Mouse (Mus musculus) retina, postnatal 7 days (tissue): ENCODE results near the gene Bloc1s1.

Source experiments
- DNase-seq: peaks from one replicate; pipeline ENCODE4 v3.0.0-alpha.2; 2012; ENCODE audit warnings: low read depth, low spot score

The Bloc1s1 gene

GRCm38 (mm10) chr10:128923935-128924334 is at the start of gene Bloc1s1:
Bloc1s1 (minus strand) TSS chr10:128924035.
- DNase-seq, result no peak

GRCm38 (mm10) chr10:128972841-128973240 is 49.0 kb upstream of the Bloc1s1 start:
- DNase-seq, result no peak

GRCm38 (mm10) chr10:128970740-128971250 is 47.0 kb upstream of the Bloc1s1 start:
- no peak for DNase-seq

DNA sequence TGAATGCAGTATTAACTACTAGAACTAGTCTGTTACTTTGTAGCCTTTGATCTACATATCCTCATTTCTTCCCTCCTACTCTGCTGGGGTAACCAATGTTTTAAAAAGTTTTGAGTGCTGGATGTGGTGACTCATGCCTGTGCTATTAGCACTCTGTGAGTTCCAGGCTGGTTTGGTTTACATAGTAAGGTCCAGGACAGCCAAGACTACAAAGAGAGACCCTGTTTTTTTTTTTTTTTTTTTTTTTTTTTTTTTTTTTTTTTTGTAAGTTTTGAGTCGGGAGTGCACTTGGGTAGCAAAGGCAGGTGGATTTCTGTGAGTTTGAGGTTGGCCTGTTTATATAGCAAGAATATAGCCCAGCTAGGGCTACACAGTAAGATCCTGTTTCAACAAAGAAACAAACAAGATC is 44.5 kb upstream of the Bloc1s1 start:
- no peak for DNase-seq

- DNase-seq, result no peak
These were observed 42.0 kb upstream of the Bloc1s1 start for GRCm38 (mm10) chr10:128965871-128966270.

DNA sequence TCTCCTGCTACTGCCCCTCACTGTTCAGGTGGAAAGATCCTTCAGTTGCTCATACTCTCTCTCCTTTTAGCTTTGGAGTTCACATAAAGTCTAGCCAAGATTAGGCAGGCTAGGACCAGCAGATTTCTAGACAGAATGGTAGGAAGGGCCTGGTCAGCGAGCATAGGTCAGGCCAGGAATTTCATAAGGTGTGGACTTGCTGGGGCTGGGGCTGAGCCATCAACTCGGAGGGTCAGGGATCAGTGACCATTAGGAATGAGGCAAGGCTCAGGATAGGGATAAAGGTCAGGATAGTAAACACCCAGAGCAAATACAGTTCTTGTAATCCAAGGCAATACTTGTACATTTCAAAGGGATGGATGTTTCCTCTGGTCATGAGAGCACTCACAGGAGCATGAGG is 41.1 kb upstream of the Bloc1s1 start:
- no peak for DNase-seq

DNA sequence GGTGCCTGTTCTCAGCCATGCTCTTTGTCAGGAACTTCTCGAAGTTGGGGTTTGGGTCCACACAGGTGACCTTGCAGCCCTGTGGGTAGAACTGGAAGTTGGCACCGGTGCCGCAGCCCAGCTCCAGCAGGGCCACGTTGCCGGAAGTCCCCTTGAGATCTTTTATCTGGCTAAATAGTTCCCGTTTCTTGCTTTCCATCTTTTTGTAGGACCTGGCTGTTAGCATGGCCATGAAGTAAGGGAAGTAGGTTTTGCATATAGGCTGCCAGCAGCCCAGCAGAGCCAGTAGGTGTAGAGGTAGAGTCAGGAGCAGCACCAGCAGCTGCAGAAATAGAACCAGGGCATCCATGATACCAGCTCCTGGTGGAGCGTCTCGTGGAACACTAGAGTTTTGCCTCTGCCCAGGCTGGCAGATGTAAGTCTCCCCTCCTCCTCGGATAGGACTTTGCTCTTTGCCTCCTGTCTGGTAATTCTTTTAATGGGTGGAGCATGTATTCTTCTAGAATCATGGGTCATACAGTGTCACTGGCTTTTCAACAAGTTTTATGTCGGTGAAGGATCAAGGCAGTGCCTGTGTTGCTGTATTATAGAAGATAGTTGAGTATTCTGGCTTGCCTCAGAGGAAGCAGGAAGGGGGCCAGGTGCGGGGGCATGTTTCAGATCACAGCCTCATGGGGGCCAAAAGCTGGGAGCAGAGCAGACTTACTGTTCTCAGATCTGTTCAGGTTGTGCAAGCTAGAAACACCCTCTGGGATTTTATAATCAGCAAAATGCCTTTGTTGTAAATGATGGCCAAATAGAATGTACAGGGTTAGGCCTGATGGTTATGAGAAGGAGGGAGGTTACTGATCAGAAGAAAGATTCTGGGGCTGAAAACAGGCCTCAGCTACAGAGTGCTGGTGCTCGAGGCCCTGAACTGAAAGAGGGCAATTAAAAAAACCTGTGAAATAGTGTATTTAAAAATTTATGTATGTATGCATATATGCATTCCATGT is 37.1 kb upstream of the Bloc1s1 start, which contains the start of gene Mettl7b:
TSS of gene Mettl7b (minus strand) at position 399 of the 995 bp plus-strand sequence.
- DNase-seq, result no peak

DNA sequence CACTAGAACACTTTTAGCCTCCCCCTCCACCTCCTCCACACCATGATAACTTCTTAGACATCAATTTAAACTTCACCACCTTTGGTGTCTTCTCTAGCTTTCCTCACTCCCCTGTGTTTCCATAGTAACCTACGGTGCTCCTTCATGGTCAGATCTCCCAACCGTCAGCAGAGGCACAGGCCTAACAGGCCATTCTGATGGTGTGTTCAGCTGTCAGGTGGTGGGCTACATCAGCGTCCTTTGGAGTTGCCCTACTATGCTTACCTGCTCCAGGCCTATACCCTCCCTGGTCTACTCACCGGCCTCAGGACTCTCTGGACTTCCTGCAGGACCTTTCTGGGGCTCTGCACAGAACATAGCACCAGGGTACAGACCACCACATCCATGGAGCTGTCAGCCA is 36.3 kb upstream of the Bloc1s1 start:
- DNase-seq, result no peak

- DNase-seq, result no peak
These were observed 34.5 kb upstream of the Bloc1s1 start for GRCm38 (mm10) chr10:128958340-128958739.

DNA sequence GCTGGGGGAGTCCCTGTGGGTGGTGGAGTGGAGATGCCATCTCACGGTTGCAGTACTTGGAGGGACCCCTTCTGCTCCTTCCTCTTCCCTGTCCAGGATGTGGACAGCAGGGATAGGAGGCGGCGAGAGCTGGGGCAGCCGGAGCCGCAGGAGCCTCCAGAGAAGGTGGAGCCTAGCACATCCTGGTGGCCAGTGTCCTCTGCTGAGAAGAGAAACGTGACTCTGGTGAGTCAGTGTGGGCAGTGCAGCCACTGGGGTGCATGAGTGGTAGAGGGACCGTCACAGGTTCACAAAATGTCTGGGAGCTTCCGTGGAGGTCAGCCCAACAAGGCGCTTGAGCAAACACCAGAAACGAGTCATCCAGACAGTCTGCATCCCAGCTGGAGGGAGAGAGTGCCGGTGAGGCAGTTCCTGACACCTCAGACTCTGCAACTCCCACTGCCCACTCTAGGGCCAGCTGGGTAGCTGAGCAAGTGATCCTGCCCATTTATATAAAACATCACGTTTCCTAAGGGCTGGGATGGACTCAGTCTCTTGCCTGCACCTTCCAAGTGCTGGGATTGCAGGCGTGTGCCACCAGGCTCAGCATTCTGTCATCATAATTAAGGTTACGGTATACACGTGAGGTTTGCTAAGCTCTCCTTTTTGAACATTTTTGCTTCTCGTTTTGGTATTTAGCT is 26.5 kb upstream of the Bloc1s1 start:
- no peak for DNase-seq

DNA sequence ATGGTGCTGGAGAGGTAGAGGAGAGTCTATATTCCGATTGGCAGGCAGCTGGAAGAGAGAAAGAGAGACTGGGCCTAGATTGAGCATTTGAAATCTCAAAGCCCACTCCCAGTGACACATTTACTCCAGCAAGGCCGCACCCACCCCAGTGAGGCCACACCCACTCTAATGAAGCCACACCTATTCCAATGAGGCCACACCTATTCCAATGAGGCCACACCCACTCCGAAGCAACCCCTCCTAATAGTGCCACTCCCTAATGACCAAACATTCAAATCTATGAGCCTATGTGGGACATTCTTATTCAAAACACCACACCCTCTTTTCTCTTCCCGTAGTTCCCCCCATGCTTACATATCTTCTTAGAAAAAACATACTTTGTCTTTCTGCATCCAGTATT is 23.7 kb upstream of the Bloc1s1 start:
- no peak for DNase-seq

DNA sequence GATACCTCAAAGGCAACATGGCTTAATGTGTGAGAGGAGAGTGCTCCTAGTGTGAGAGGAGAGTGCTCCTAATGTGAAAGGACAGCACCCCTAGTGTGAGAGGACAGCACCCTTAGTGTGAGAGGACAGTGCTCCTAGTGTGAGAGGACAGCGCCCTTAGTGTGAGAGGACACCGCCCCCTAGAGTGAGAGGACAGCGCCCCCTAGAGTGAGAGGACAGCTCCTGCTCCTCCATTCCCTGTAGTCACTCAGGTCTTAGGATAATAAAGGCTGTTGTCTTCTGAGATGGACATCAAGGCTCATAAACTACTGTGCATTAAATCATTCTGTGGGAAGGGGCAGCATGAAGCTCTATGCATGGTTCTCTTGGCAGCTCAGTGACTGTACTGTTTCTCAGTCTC is 21.8 kb upstream of the Bloc1s1 start:
- no peak for DNase-seq

DNA sequence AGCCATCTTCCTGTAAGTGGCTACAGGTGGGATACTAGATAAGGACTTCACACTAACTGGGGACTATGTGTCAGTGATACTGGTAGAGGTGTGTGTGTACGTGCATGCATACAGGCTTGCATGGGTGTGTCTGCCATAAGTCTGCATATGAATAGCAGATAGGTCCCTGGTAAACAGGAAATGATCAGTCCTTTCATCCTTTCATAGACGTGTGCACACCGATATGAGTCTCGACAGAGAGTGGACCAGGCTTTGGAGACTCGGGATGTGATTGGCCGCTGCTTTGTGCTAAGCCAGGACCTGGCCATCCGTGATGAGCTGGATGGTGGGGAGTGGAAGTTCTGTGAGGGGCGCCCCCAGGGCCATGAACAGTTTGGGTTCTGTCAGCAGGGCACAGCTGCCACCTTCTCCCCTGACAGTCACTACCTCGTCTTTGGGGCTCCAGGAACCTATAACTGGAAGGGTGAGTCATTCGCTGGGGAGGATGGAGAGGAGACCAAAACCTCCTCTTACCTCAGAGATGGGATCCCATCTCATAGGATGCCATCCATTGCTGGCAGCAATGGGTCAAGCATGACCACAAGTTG is 16.7 kb upstream of the Bloc1s1 start:
- no peak for DNase-seq

DNA sequence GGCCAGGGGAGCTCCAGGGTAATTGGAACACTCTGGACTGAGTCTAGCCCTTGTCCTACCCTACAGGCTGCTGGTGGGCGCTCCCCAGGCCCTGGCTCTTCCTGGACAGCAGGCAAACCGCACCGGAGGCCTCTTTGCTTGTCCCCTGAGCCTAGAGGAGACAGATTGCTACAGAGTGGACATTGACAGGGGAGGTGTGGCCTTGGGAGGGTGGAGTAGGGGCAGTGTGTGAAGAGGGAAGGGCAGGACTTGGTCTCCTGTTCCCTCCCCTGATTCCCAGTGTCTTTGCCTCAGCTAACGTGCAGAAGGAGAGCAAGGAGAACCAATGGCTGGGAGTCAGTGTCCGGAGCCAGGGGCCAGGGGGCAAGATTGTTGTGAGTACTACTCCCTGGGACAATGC is 15.1 kb upstream of the Bloc1s1 start:
- no peak for DNase-seq

DNA sequence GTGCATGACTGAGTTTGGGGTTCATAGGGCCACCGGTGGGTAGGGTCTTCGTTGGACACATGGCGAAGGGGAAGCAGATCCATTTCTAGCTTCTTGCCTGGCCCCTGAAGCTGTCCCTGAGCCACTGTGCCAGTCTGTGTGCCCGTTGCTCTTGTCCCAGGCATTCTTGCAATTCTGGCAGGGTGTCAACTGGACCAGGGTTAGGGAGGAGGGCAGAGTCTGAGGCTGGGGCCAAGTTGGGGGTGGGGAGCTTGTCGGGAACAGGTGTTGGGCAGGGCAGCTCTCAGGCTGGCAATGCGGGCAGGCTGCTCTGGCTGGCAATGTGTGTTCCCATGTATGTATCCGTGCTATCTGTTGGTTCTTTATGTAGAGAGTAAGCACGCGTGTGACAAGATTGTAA is 14.6 kb upstream of the Bloc1s1 start:
- DNase-seq, result no peak

GRCm38 (mm10) chr10:128937756-128938390 is 14.0 kb upstream of the Bloc1s1 start:
- no peak for DNase-seq

GRCm38 (mm10) chr10:128935826-128936440 is 12.1 kb upstream of the Bloc1s1 start:
- DNase-seq, result no peak

GRCm38 (mm10) chr10:128934997-128935787 is 11.4 kb upstream of the Bloc1s1 start:
- no peak for DNase-seq

- DNase-seq, result no peak
These were observed 10.3 kb upstream of the Bloc1s1 start for GRCm38 (mm10) chr10:128933976-128934721.

- no peak for DNase-seq
These were observed 9.7 kb upstream of the Bloc1s1 start, which contains the start of gene Itga7 for GRCm38 (mm10) chr10:128933574-128933973. Itga7 (plus strand) TSS chr10:128933818.
